12 mouse cellular contexts compared by ENCODE assay signal in genomic region chr5:118717456-118717855, GRCm38 (mm10).
"Had no signal": no experiment of that assay in that cellular context is flagged by ENCODE, and none has a peak within 500 bp of the region (broad histone marks: within the 10 kb centered on the region; RNA-seq: fewer than 3 reads in every experiment).

No protein-coding gene starts in this region.

- H3K4me1 ChIP-seq: stomach, embryonic 15.5 days had no signal

- ATAC-seq: intestine, embryonic 16.5 days; midbrain, embryonic 13.5 days had no signal

- H3K27ac ChIP-seq: left cerebral cortex, adult 2 months; liver, embryonic 15.5 days; lung, embryonic 15.5 days; midbrain, embryonic 13.5 days; stomach, embryonic 15.5 days had no signal

- H3K9ac ChIP-seq: liver, embryonic 15.5 days; lung, embryonic 15.5 days; midbrain, embryonic 13.5 days; stomach, embryonic 15.5 days had no signal

- H3K27me3 ChIP-seq: liver, embryonic 15.5 days; lung, embryonic 15.5 days; midbrain, embryonic 13.5 days; neural tube, embryonic 13.5 days; stomach, embryonic 15.5 days had no signal

- H3K4me2 ChIP-seq: liver, embryonic 11.5 days; liver, embryonic 15.5 days; lung, embryonic 15.5 days; midbrain, embryonic 13.5 days; neural tube, embryonic 13.5 days; stomach, embryonic 15.5 days had no signal

- DNase-seq: kidney, adult 8-10 months; kidney, postnatal 25 days; right cerebral cortex, postnatal 14 days had no signal

- H3K36me3 ChIP-seq: lung, embryonic 15.5 days; stomach, embryonic 15.5 days had no signal

- H3K4me3 ChIP-seq: left cerebral cortex, adult 2 months; limb, embryonic 10.5 days; liver, embryonic 15.5 days; lung, embryonic 15.5 days; midbrain, embryonic 13.5 days; neural tube, embryonic 13.5 days; stomach, embryonic 15.5 days had no signal

- H3K9me3 ChIP-seq: limb, embryonic 10.5 days; liver, embryonic 15.5 days; lung, embryonic 15.5 days; midbrain, embryonic 13.5 days; neural tube, embryonic 13.5 days; stomach, embryonic 15.5 days had no signal
